Mouse (Mus musculus): Measurements from ENCODE around the gene Gm20777.
"Not testable (repeated sequence)": the region's sequence is repeated elsewhere in the genome, so short reads cannot be mapped to it uniquely, and the experiment has no call there.

Gm20777 gene

GRCm38 (mm10) chrY:10752350-10752749 lies at the start of gene Gm20777:
TSS of gene Gm20777 (minus strand) at chrY:10752450.
- not testable (repeated sequence) for DNase-seq (ENCODE audit: low read depth)

GRCm38 (mm10) chrY:10709551-10709950 lies 42.7 kb downstream of the Gm20777 start:
- not testable (repeated sequence) for DNase-seq (ENCODE audit: low read depth)

- not testable (repeated sequence) for DNase-seq (ENCODE audit: low read depth)
These were observed 43.5 kb downstream of the Gm20777 start for GRCm38 (mm10) chrY:10708761-10709160.

- not testable (repeated sequence) for DNase-seq (ENCODE audit: low read depth)
These were observed 44.0 kb downstream of the Gm20777 start for GRCm38 (mm10) chrY:10708226-10708625.

GRCm38 (mm10) chrY:10706686-10707085 lies 45.6 kb downstream of the Gm20777 start:
- DNase-seq (ENCODE audit: low read depth), result not testable (repeated sequence)

All from induced T-regulatory cell, adult 2 months (primary cell).